Mouse (Mus musculus): ENCODE data around the gene Clmn.
"Not testable (repeated sequence)": the region's sequence is repeated elsewhere in the genome, so short reads cannot be mapped to it uniquely, and the experiment has no call there.

DNA sequence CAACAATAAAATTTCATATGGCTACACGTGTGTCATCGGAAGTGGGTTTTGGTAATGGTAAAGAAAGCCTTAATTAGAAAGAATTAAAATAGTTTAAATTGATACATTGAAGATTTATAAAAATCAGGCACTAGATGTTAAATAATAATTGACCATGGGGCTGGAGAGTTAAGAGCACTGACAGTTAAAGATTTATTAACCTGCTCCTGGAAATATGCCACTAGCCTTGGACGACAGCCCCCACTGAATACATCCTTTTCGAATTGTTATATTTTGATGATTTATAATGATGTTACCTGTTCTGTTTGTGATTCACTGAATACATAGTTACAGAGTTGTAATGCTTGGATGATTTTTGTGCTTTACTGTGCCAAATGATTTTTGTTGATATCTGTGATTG, 35.9 kb downstream of the Clmn start:
- TF ChIP-seq POLR2A (IDR thresholded peaks at IDR 0.05; ENCODE audit: insufficient read depth, low read depth, low read length); CTCF (IDR thresholded peaks at IDR 0.05); EP300 (IDR thresholded peaks at IDR 0.05; ENCODE audit: insufficient read depth, low read depth, low read length): not testable (repeated sequence)

All from heart, adult 2 months (tissue).